Mouse (Mus musculus) liver, embryonic 14.5 days (tissue): Measurements from ENCODE around the gene Amfr. TPM values are rescaled to one million over a fixed set of nuclear protein-coding genes. Genes with fewer than 3 reads are reported as not detected.

Experiments used
- ATAC-seq: fragments of 200-750 bp; cut with Nextera tagmentation; 2 replicates; pipeline ENCODE4 v1.8.0; 2017; ENCODE audit warnings: moderate number of reproducible peaks, mild to moderate bottlenecking, moderate library complexity; ENCODE audit not compliant: insufficient read depth
- DNase-seq, 3 experiments: peaks; one replicate each; pipeline ENCODE4 v3.0.0-alpha.2; 2012 to 2013; ENCODE audit warnings: low read depth in 3 of 3, low spot score in 3 of 3
- H3K27ac ChIP-seq: fragments of 300-500 bp; sonication (generic); 2 replicates; pipeline ENCODE4 v1.5.1; 2014; ENCODE audit warnings: moderate library complexity, mild to moderate bottlenecking, control low read depth, inconsistent platforms
- H3K27me3 ChIP-seq: fragments of 300-500 bp; sonication (generic); 2 replicates; pipeline ENCODE4 v1.6.1; 2014; ENCODE audit warnings: mild to moderate bottlenecking, low read length, moderate library complexity; ENCODE audit not compliant: control insufficient read depth, insufficient read depth
- H3K36me3 ChIP-seq: fragments of 300-500 bp; sonication (generic); replicated peaks from 2 replicates; pipeline ENCODE4 v1.6.1; 2014; ENCODE audit warnings: low read depth; ENCODE audit not compliant: control insufficient read depth, insufficient read depth
- H3K4me1 ChIP-seq, 2 experiments: fragments of 200-500 bp in 1 of 2; fragments of 300-500 bp in 1 of 2; sonication (generic) in 1 of 2; replicated peaks; 2 replicates each; pipeline ENCODE4 v1.6.1; 2012 to 2014; ENCODE audit warnings: antibody characterized with exemption in 1 of 2, inconsistent platforms in 1 of 2, low read length in 1 of 2; ENCODE audit not compliant: control insufficient read depth in 2 of 2, insufficient read depth in 2 of 2
- H3K4me2 ChIP-seq: fragments of 300-500 bp; sonication (generic); 2 replicates; pipeline ENCODE4 v1.6.1; 2014; ENCODE audit warnings: low read depth, mild to moderate bottlenecking, control low read depth, moderate library complexity
- H3K4me3 ChIP-seq, 2 experiments: fragments of 200-500 bp in 1 of 2; fragments of 300-500 bp in 1 of 2; sonication (generic) in 1 of 2; 2 replicates each; pipeline ENCODE4 v1.5.1; 2012 to 2014; ENCODE audit warnings: low read depth in 2 of 2, low read length in 2 of 2, mild to moderate bottlenecking in 2 of 2, control low read depth in 1 of 2, inconsistent platforms in 1 of 2, moderate library complexity in 1 of 2; ENCODE audit not compliant: insufficient read depth in 1 of 2
- H3K9ac ChIP-seq: fragments of 300-500 bp; sonication (generic); replicated peaks from 2 replicates; pipeline ENCODE4 v1.6.1; 2014; ENCODE audit warnings: mild to moderate bottlenecking, control low read depth, moderate library complexity
- H3K9me3 ChIP-seq: fragments of 300-500 bp; sonication (generic); 2 replicates; pipeline ENCODE4 v1.6.1; 2016; ENCODE audit warnings: low read length, mixed read lengths; ENCODE audit not compliant: control insufficient read depth
- CTCF ChIP-seq: IDR thresholded peaks from 2 replicates; pipeline ENCODE4 v1.5.1; 2016; ENCODE audit warnings: antibody characterized with exemption, low read depth, control low read depth
- EP300 ChIP-seq: IDR thresholded peaks from 2 replicates; pipeline ENCODE4 v1.6.1; 2016; ENCODE audit warnings: antibody characterized with exemption, low read depth
- WGBS: fragments of 180-500 bp; shearing (Covaris S2); extraction: QIAGEN DNeasy Blood & Tissue Kit; methylation state at CpG from one replicate; pipeline ENCODE4 v1.1.7; 2014; ENCODE audit not compliant: insufficient replicate concordance; 5-methylcytosine and 5-hydroxymethylcytosine counted together
- polyA plus RNA-seq, 2 experiments: library from polyadenylated mRNA; depleted of rRNA in 1 of 2; stranded (reverse) in 1 of 2; unstranded in 1 of 2; fragments of >200 nt; fragmentation: Nextera tagmentation in 1 of 2; extraction: Ambion mirVana in 1 of 2; gene quantifications; 2 replicates each; pipeline versions ENCODE4 v1.2.1 to v1.2.3; 2012 to 2014

The Amfr gene
- polyA plus RNA-seq, 2 experiments = 38.4 to 50.0 TPM

DNA sequence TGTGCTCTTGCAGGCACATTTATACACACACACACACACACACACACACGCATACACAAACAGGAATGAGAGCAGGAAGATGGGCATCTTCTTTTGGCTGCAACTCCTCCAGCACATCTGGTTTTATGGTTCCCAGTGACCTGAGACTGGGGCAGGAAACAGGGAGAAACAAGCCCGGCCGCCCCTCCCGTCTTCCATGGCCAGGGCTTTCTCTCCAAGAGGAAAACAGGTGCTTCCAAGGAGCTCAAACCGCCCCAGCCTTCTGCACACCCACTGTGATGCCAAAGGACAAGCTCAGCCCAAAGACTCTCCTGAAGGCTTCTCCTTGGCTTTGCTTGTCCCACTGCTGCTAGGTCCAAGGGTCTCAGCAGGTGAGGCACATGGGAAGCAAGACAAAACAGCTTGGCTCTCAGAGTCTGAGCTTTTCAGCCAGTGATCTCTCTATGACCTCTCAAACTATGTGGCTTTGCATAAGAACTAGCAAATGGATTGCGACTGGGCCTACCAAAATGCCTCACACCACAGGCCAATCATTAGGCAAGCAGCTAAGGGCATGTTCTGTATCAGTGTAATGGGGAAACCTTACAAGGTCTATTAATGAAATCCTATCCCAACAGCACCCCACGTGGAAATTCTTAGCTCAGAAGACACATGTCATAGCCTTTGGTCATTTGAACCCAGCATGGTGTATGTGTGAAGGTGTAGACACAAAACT, 42.9 kb downstream of the Amfr start:
- Histone ChIP-seq H3K9me3 (no peaks in the 10 kb centered on the region), H3K36me3 (peaks cover 40% of the 10 kb centered on the region), H3K4me3 (no peak overlapping the region), H3K27ac (no peak overlapping the region), H3K4me2 (no peak overlapping the region), H3K9ac (no peak overlapping the region), H3K4me1 (peaks cover 0 to 8% of the 10 kb centered on the region in 2 experiments; a peak in 2 of 4 replicates), H3K27me3 (no peaks in the 10 kb centered on the region)
- no peak for DNase-seq
- WGBS = 74% methylated on average over 7 of the region's 7 CpGs
- ATAC-seq = no peak
- TF ChIP-seq CTCF = no peak

DNA sequence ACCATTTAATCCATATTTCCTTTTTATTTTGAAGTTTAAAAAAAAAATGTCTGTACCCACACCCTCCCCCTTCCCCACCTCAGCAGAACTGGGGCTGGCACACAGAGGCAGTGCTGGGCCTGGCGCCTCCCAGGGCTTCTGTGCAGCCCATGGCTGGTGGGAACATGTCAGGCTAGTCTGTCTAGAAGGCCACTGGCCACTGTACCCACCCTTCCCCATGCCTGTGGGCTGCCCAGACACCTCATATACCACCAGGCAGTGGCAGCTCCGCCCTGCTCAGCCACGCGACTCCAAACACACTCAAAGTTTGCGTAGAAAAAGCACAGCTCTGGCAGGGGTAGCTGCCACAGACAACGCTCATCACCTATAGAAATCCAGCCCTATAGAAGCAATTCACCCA, 44.3 kb downstream of the Amfr start:
- 65% methylated on average over 6 of the region's 6 CpGs for WGBS
- ATAC-seq (no peak; the same call in 1 of the 2 replicates), DNase-seq (no peak)
- Histone ChIP-seq H3K4me3 (no peak overlapping the region), H3K27me3 (no peaks in the 10 kb centered on the region), H3K36me3 (peaks cover 25% of the 10 kb centered on the region), H3K4me1 (no peaks in the 10 kb centered on the region), H3K27ac (no peak overlapping the region), H3K9me3 (no peaks in the 10 kb centered on the region), H3K4me2 (no peak overlapping the region), H3K9ac (no peak overlapping the region)
- TF ChIP-seq EP300 (no peak), CTCF (no peak)

DNA sequence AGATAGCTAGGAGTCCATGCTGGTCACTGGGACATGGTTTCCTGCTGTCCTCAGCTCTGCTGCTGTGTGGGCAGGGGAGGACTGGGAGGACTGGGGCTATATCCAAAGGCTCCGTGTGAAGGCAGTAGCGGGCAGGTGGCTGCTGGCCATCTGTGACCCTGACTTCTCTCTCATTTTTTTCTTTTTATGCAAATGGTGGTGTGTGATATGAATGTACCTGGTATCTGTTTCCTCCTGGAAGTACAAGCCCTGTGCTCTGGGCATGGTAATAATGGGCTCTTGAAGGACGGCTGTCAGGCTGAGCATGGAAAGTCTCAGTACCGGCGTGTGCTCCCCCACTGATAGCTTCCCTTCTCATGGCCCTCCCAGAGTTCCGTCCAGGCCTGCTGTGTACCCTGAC, 51.7 kb downstream of the Amfr start:
- TF ChIP-seq EP300 = no peak
- TF ChIP-seq CTCF = no peak
- H3K4me3 ChIP-seq = no peak overlapping the region
- no peak overlapping the region for H3K9ac ChIP-seq
- no peaks in the 10 kb centered on the region for H3K27me3 ChIP-seq
- no peaks in the 10 kb centered on the region for H3K4me1 ChIP-seq
- H3K4me2 ChIP-seq = no peak overlapping the region
- no peaks in the 10 kb centered on the region for H3K36me3 ChIP-seq
- no peak overlapping the region for H3K27ac ChIP-seq
- DNase-seq (no peak), ATAC-seq (no peak)
- WGBS = 68% methylated on average over 6 of the region's 6 CpGs
- no peaks in the 10 kb centered on the region for H3K9me3 ChIP-seq

DNA sequence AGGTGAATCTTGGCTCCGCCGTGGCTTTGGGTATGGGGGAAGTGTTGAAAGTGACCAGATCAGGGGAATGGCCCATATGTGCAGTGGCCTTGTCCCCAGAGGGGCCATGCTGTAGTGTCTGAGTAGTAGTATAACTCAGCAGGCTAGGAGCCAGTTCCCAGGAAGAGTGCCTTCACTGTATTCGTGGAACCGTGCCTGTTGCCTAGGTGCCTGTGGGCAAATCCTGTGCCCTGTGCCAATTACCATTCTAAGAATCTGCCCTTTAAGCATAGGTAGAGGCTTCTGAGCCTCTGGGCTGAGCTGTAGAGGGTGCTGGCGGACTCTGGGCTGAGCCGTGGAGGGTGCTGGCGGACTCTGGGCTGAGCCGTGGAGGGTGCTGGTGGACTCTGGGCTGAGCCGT, 54.2 kb downstream of the Amfr start:
- no peaks in the 10 kb centered on the region for H3K27me3 ChIP-seq
- TF ChIP-seq CTCF (no peak), EP300 (no peak)
- WGBS = 73% methylated on average over 9 of the region's 9 CpGs
- ATAC-seq (no peak), DNase-seq (no peak)
- H3K4me3 ChIP-seq = no peak overlapping the region
- H3K4me2 ChIP-seq = no peak overlapping the region
- no peaks in the 10 kb centered on the region for H3K9me3 ChIP-seq
- H3K36me3 ChIP-seq = no peaks in the 10 kb centered on the region
- H3K27ac ChIP-seq = no peak overlapping the region
- no peak overlapping the region for H3K9ac ChIP-seq
- H3K4me1 ChIP-seq = no peaks in the 10 kb centered on the region

DNA sequence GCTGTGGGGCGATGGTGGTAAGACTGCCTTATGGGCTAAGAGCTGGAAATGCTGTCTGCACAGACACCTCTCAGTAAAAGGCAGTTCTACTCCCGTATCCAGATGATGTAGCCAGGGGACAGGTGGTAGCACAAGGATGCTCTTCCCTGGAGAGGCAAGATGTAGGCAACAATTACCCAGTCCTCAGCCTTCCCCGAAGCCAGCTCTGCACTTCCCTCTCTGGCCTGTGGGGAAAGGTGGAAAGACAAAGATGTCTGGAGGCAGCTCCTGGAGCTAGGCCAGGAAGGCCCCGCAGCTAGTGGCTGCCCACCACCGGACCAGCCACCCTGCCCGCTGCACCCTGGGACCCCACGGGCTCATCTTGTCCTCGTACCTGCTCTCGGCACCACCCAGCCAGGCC, 60.1 kb downstream of the Amfr start:
- DNase-seq = no peak
- Histone ChIP-seq H3K4me1 (no peaks in the 10 kb centered on the region), H3K27me3 (no peaks in the 10 kb centered on the region), H3K9me3 (no peaks in the 10 kb centered on the region), H3K27ac (no peak overlapping the region), H3K4me2 (no peak overlapping the region), H3K4me3 (no peak overlapping the region), H3K9ac (no peak overlapping the region), H3K36me3 (no peaks in the 10 kb centered on the region)
- no peak for TF ChIP-seq CTCF
- TF ChIP-seq EP300 = no peak
- no peak for ATAC-seq
- WGBS = 67% methylated on average over 9 of the region's 9 CpGs
